Mouse (Mus musculus): Measurements from ENCODE around the gene Hivep3. TPM values are rescaled to one million over a fixed set of nuclear protein-coding genes. Genes with fewer than 3 reads are reported as not detected.

The Hivep3 gene
- polyA plus RNA-seq, 1 experiment from 2014 or later, result 9.7 TPM

DNA sequence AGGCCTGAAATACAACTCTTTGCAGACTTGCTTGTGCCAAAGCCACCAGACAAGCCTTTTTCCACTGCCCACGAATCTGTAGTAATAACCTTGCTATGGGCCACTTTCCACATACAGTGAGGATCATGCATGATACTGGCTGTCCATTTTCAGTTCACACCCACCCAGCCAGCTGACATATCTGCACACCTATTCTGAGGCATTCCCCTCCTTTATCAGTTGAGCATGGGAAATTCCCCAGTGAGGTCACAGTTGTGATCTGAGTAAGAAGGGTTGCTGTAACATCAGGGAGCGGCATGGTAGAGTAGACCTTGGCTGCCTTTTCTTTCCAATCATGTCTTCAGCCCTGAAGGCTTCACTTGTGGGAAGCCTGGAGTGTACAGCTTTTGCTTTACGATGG lies 51.4 kb downstream of the Hivep3 start:
- Histone ChIP-seq H3K79me2 (ENCODE audit: inconsistent target) (no peaks in the 10 kb centered on the region), H3K4me3 (ENCODE audit: inconsistent target) (no peak overlapping the region), H3K36me3 (ENCODE audit: inconsistent target) (no peaks in the 10 kb centered on the region), H3K27ac (no peak overlapping the region)
- WGBS (ENCODE audit: missing documents), result 94% methylated on average over 3 of the region's 3 CpGs

DNA sequence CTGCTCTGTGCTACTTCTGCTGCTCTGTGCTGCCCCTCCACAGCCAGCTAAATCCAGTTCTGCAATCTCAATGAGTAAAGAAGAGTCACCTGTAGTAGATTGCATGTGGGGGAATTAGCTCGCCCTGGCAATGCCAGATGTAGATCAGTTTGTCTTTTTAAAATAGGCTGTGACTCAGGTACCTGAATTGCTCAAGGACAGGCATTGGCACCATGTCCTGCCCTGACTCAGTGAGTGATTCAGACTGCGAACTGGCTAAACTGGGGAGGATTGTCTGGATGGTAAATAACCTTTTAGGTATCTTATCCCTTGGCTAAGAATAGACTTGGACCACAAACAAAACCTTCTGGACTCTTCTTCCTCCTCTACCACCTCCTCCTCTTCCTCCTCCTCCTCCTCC lies 52.7 kb downstream of the Hivep3 start:
- Histone ChIP-seq H3K79me2 (ENCODE audit: inconsistent target) (no peaks in the 10 kb centered on the region), H3K36me3 (ENCODE audit: inconsistent target) (no peaks in the 10 kb centered on the region), H3K27ac (no peak overlapping the region), H3K4me3 (ENCODE audit: inconsistent target) (no peak overlapping the region)
- 80% methylated on average over 2 of the region's 2 CpGs for WGBS (ENCODE audit: missing documents)

DNA sequence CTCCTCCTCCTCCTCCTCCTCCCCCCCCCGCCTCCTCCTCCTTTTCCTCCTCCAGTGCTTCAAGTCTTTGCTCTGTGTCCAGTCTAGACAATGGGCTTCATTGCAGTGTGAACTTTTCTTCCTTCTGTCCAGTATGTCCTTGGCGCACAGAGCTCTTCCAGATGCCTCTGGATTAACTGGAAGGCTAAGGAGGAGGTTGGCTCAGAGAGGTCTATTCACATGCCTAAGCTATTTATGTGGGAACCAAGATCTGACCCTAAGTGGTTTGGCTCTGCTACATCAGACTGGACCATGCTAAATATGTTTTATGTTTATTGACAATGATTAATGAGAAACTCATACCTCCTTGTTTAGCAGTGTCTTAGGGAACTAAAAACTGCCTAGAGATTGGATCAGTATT lies 53.1 kb downstream of the Hivep3 start:
- Histone ChIP-seq H3K79me2 (ENCODE audit: inconsistent target) (no peaks in the 10 kb centered on the region), H3K4me3 (ENCODE audit: inconsistent target) (no peak overlapping the region), H3K27ac (no peak overlapping the region), H3K36me3 (ENCODE audit: inconsistent target) (no peaks in the 10 kb centered on the region)
- 100% methylated on average over 1 of the region's 2 CpGs for WGBS (ENCODE audit: missing documents)

DNA sequence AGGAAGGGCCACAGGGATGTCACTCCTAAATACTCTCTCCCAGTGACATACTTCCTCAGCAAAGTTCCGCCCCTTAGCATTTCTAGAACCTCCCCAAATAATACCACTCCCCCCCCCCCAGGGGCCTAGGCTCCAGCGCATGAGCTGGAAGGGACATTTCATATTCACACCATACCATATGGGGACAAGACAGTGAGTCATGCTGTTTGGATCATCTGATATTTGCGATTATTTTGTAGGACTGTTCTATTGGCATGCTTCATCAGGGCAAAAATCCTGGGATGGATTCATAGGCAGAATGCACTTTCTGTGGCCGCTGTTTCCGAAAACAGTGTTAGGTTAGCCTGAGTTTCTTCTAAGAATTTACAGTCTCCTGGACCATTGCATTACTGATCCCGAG lies 55.2 kb downstream of the Hivep3 start:
- Histone ChIP-seq H3K27ac (no peak overlapping the region), H3K4me3 (ENCODE audit: inconsistent target) (no peak overlapping the region)

DNA sequence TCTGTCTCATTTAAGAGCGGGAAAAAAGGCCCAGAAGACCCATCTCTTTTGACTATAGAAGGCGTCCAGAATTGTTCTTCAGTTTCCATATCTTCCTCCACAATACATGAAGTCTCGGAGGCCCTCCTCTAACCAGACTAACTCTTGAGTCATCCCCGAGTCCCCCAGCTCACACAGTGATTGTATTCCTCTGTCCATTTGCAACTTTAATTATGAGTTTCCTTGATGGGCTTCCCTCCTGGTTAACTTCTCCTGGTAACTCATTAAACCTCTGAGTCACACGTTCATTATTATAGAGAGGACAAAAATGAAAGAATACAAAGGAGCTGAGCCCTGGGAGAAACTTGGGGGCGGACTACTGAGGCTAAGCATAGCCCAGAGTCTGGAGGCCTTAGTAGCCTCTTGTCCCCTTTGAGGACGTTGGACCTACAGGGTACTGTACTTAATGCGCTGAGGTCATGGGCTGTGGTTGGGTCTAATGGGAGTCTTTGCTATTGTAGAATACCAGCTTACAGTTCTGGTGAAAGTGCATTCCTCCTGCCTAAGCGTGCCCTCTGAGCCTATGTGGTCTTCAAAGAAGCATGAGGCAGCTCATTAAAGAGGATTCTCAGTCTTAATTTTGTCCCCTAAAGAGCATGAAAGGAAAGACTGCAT lies 56.0 kb downstream of the Hivep3 start:
- 92% methylated on average over 9 of the region's 9 CpGs for WGBS (ENCODE audit: missing documents)
- H3K36me3 ChIP-seq (ENCODE audit: inconsistent target), result no peaks in the 10 kb centered on the region
- H3K79me2 ChIP-seq (ENCODE audit: inconsistent target), result no peaks in the 10 kb centered on the region
- no peak overlapping the region for H3K4me3 ChIP-seq (ENCODE audit: inconsistent target)
- no peak overlapping the region for H3K27ac ChIP-seq

More for the DNA sequence above, 55.2 kb downstream of the Hivep3 start:
- Histone ChIP-seq H3K36me3 (ENCODE audit: inconsistent target) (no peaks in the 10 kb centered on the region), H3K79me2 (ENCODE audit: inconsistent target) (no peaks in the 10 kb centered on the region)
- 94% methylated on average over 6 of the region's 6 CpGs for WGBS (ENCODE audit: missing documents)

DNA sequence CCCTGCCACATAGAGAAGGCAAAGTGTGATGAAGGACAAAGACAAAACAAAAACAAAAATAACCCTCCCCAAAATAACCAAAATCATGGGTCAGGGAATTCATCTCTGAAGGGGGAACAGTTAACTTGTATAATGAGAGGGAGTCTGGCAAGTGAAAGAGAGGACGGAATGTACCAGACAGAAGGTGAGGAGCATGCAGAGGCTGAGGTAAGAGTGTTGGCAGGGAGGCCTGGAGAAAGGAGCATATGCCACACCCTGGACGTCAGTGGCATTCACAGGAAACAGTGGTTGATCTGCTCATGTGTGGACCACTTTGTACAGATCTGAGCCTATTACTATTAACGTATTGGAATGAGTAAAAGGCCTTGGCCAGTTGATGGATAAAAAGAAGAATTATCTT lies 65.3 kb downstream of the Hivep3 start:
- H3K36me3 ChIP-seq (ENCODE audit: inconsistent target), result no peaks in the 10 kb centered on the region
- H3K79me2 ChIP-seq (ENCODE audit: inconsistent target), result no peaks in the 10 kb centered on the region
- H3K4me3 ChIP-seq (ENCODE audit: inconsistent target), result no peak overlapping the region
- H3K27ac ChIP-seq, result no peak overlapping the region
- 78% methylated on average over 3 of the region's 3 CpGs for WGBS (ENCODE audit: missing documents)

DNA sequence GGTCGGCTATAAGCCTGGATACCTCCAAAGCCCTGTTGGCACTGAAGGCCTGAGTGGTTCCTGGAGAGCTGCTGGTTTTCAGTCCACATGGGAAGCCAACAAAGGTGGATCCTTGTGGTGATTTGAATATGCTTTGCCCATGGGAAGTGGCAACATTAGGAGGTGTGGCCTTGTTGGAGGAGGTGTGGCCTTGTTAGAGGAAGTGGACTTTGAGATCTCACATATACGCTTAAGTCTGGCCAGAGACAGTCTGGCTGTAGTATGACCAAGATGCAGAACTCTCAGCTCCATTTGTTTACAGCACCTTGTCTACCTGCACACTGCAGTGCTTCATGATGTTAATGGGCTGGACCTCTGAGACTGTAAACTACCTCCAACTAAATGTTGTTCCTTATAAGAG lies 73.0 kb downstream of the Hivep3 start:
- WGBS (ENCODE audit: missing documents), result 57% methylated on average over 2 of the region's 2 CpGs

DNA sequence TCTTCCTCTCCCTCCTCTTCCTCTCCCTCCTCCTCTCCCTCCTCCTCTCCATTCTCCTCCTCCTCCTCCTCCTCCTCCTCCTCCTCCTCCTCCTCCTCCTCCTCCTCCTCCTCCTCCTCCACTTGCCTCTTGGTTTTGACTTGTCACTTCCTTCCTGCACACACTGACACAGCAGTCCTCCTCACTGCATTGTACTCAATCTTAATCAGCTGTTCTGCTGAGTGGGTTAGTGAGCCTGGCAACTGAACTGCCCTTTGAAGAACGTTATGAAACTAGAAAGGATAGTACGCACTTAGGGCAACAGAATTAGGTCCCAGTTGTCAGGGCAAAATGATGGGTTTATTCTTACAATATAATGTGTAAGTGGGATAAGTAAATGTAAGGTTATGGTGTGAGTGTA lies 73.8 kb downstream of the Hivep3 start:
- WGBS (ENCODE audit: missing documents), result 6% methylated on average over 2 of the region's 2 CpGs
- Histone ChIP-seq H3K4me3 (ENCODE audit: inconsistent target) (no peak overlapping the region), H3K36me3 (ENCODE audit: inconsistent target) (no peaks in the 10 kb centered on the region), H3K27ac (0 out of 2 replicates have a peak overlapping the region, but pooled peaks have one; percentile 5), H3K79me2 (ENCODE audit: inconsistent target) (no peaks in the 10 kb centered on the region)

More for the DNA sequence above, 73.0 kb downstream of the Hivep3 start:
- H3K27ac ChIP-seq, result no peak overlapping the region
- no peaks in the 10 kb centered on the region for H3K36me3 ChIP-seq (ENCODE audit: inconsistent target)
- H3K79me2 ChIP-seq (ENCODE audit: inconsistent target), result no peaks in the 10 kb centered on the region
- H3K4me3 ChIP-seq (ENCODE audit: inconsistent target), result no peak overlapping the region

DNA sequence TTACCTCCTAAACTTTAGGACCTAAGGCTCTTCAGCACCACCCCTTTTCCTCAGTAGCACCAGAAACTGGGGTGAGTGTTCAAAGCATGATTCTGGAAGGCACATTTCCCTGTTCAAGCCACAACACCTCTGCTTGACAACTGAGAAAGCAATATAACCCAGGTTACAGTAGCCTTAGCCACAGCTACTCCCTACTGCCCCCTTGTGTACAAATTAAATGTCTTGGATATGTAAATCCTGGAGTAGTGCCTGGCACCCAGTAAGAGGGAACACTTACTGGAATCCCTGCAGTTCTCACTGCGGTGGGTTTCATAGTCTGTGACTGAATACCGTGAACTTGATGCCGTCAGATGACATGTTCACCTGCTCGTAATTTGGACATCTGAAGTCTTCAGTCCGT lies 75.7 kb downstream of the Hivep3 start:
- 79% methylated on average over 5 of the region's 5 CpGs for WGBS (ENCODE audit: missing documents)
- Histone ChIP-seq H3K79me2 (ENCODE audit: inconsistent target) (no peaks in the 10 kb centered on the region), H3K36me3 (ENCODE audit: inconsistent target) (no peaks in the 10 kb centered on the region), H3K27ac (no peak overlapping the region), H3K4me3 (ENCODE audit: inconsistent target) (no peak overlapping the region)

DNA sequence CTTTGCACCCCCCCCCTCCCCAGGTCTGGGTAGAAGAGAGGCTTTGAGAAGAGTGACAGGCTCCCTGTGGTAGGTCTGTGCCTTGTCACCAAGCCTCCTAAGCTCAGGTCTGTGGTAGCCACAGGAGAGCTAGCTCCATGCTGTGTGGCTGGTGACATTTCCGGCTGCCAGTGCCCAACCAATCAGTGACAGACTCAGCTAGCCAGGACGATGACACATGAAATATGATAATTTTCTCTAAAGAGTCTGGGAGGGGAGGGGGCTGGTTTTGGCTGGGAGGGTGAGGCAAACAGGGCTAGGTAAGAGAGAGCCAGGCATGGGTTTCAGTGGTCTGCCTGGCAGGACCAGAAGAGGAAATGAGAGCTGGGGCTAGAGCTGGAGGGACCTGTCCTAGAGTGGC lies 79.2 kb downstream of the Hivep3 start:
- WGBS (ENCODE audit: missing documents), result 12% methylated on average over 2 of the region's 2 CpGs
- Histone ChIP-seq H3K36me3 (ENCODE audit: inconsistent target) (no peaks in the 10 kb centered on the region), H3K27ac (no peak overlapping the region), H3K4me3 (ENCODE audit: inconsistent target) (no peak overlapping the region), H3K79me2 (ENCODE audit: inconsistent target) (no peaks in the 10 kb centered on the region)

DNA sequence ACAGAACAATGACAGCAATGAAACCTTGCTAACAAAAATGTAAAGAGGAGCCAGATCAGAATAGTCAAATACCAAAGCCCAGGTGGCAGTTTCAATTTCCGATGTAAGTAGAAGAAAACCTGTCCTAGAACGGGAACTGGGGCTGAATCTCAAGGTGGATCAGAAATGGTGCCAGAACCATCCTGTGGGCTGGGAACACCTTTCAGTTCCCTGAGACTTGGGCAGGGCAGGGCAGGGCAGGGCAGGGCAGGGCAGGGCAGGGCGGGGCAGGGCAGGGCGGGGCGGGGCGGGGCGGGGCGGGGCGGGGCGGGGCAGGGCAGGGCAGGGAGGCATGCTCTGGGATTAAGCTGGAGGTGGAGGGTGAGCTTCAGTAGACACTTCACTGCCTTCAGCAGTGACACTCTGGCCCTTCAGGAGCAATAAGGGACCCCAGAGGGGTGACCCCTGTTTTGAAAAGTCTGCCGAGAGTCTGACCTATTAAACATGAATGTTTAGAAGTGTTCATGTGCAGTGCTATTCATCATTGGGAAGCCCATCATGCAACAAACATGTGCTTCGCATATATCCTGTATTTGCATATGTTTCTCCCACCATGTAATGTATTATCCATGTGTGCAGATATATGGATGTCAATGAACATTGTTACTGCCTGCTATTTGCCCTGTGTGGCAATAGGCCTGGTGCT lies 80.1 kb downstream of the Hivep3 start:
- 36% methylated on average over 12 of the region's 12 CpGs for WGBS (ENCODE audit: missing documents)
- no peak overlapping the region for H3K27ac ChIP-seq
- H3K4me3 ChIP-seq (ENCODE audit: inconsistent target), result no peak overlapping the region
- H3K36me3 ChIP-seq (ENCODE audit: inconsistent target), result no peaks in the 10 kb centered on the region
- H3K79me2 ChIP-seq (ENCODE audit: inconsistent target), result no peaks in the 10 kb centered on the region

DNA sequence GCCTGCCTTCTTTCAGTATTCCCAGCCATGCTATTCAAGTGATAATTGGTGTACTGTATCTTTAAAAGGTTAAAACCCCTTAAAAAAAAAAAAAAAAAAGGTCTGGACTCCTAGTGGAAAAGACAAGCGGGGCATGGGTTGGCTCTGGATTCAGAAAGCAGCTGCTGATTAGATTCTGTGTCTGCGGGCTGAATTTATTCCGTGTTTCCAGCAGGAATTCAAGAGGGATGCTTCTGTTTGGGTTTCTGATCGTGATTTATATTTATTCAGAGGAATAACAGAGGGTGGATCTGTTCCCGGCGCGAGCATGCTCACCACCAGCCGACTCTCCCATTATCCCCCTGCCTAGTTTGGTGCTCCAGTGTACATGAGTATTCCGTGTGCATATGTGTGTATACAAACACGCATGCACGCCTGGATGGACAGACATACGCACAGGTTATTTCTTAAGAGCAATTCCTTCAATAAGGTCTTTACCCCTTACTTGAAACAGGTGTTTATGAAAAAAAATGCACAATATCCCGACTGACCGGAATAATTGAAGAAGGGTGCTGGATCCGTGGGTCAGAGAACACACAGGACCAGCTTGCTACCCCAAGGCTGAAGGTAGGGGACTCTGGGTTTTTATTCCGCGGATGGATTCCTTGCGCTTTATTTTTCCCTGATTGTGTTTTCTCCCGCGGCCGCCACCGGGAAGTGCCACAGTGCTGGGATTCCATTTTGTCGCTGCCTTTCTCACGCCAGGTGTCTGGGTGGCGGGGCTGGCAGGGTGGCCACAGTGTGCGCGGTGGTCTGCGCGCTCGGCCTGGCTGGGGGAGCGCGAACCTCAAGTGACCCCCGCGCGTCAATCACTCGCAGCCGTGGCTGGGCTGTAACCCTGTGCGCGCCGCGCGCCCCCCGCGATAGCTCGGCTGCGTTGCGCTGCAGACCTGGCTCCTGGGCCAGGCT lies 80.9 kb downstream of the Hivep3 start:
- H3K27ac ChIP-seq, result no peak overlapping the region
- no peaks in the 10 kb centered on the region for H3K36me3 ChIP-seq (ENCODE audit: inconsistent target)
- H3K4me3 ChIP-seq (ENCODE audit: inconsistent target), result no peak overlapping the region
- H3K79me2 ChIP-seq (ENCODE audit: inconsistent target), result no peaks in the 10 kb centered on the region
- WGBS (ENCODE audit: missing documents), result 17% methylated on average over 47 of the region's 47 CpGs

DNA sequence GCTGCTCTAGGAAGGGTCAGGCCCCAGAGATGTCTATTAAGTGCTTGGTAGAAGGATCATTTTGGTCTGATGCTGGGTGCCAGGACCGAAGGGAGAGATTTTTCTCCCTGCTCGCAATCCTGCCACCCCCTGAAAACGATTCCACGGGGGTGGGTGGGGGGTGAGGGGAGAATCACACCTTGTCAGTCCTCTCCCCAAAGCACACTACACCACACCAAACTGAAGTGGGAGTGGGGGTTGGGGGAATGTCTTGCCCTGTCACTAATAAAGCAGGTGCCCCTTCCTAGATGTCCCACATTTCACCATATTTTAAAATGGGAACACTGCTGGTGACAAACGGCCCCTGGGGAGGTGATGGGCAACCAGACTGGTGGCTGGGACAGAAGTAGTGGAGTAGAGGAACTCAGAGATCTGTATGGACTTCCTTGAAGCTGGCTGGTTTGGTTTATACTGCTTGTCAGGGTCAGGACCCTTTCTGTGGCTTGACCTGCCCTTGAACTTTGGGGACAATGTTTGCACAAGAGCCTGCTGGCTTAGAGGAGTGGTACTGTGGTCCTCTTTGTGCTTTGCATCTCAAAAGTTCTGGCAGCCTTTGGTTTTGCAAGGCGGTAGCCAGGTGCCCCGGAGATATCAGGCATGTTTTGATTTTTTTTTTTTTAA lies 81.7 kb downstream of the Hivep3 start:
- Histone ChIP-seq H3K36me3 (ENCODE audit: inconsistent target) (no peaks in the 10 kb centered on the region), H3K79me2 (ENCODE audit: inconsistent target) (no peaks in the 10 kb centered on the region), H3K4me3 (ENCODE audit: inconsistent target) (no peak overlapping the region), H3K27ac (no peak overlapping the region)
- 41% methylated on average over 7 of the region's 7 CpGs for WGBS (ENCODE audit: missing documents)

DNA sequence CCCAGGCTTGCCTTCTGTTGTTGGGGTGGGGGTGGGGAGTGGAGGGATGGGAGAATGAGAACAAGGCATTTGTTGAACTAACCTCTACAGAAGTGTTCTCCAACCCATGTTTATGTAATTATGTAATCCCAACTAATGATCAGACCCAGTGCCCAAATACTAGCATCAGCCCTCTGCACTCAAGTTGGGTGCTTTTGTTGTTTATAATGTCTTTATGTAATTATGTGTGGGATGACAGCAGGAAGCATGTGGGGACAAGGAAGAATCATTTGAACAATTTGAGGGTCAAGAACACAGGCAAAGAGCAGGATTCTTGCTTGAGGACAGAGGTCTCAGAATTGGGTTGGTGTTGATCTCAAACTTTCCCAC lies 82.2 kb downstream of the Hivep3 start:
- no peak overlapping the region for H3K4me3 ChIP-seq (ENCODE audit: inconsistent target)
- H3K79me2 ChIP-seq (ENCODE audit: inconsistent target), result no peaks in the 10 kb centered on the region
- H3K27ac ChIP-seq, result no peak overlapping the region

More for the DNA sequence above, 82.2 kb downstream of the Hivep3 start:
- no peaks in the 10 kb centered on the region for H3K36me3 ChIP-seq (ENCODE audit: inconsistent target)

All from macrophage (primary cell).